11 mouse cellular contexts compared by ENCODE assay signal in genomic region chr9:109122553-109123085, GRCm38 (mm10). TPM values are rescaled to one million over a fixed set of nuclear protein-coding genes. Genes with fewer than 3 reads are reported as not detected.
DNase-seq lines count a peak whose midpoint lies in the region; ATAC-seq lines count a peak whose summit lies in the region.
"Had no signal": no experiment of that assay in that cellular context is flagged by ENCODE, and none has a peak within 500 bp of the region (broad histone marks: within the 10 kb centered on the region; RNA-seq: fewer than 3 reads in every experiment).

No protein-coding gene starts in this region.

- H3K4me1 ChIP-seq in neural tube, embryonic 15.5 days, result peaks cover 6% of the 10 kb centered on the region; the same call in 1 of the 2 replicates
- peaks cover 3% of the 10 kb centered on the region; the same call in 1 of the 2 replicates for H3K4me1 ChIP-seq in limb, embryonic 10.5 days
- H3K4me1 ChIP-seq: stomach, embryonic 15.5 days had no signal

- H3K4me2 ChIP-seq in neural tube, embryonic 15.5 days, result no peak overlapping the region
- H3K4me2 ChIP-seq: heart, embryonic 15.5 days; stomach, embryonic 15.5 days had no signal

- no peaks in the 10 kb centered on the region for H3K27me3 ChIP-seq in neural tube, embryonic 15.5 days (replicated peaks)
- H3K27me3 ChIP-seq in limb, embryonic 10.5 days (ENCODE audit: low read depth, poor library complexity, severe bottlenecking), result no peaks in the 10 kb centered on the region
- H3K27me3 ChIP-seq in splenic B cell, adult 2 months (ENCODE audit: control insufficient read depth, insufficient read depth, low read length, poor library complexity, severe bottlenecking), result no peaks in the 10 kb centered on the region
- H3K27me3 ChIP-seq: heart, embryonic 15.5 days; stomach, embryonic 15.5 days had no signal

- DNase-seq in gastrocnemius, adult 18-20 months (ENCODE audit: low spot score), result peak; percentile 33
- DNase-seq in gastrocnemius, adult 8-10 months (ENCODE audit: low spot score in 2 of 2), result no peak
- DNase-seq in neural tube, embryonic 10.5 days (ENCODE audit: extremely low spot score, low spot score), result no peak
- peak; percentile 42 for DNase-seq in cerebellum, adult 9-10 months
- peak; percentile 35 for DNase-seq in limb, embryonic 10.5 days (ENCODE audit: low spot score)
- peak; percentile 79 for DNase-seq in splenic B cell, adult 2 months (ENCODE audit: low read depth, low spot score)
- DNase-seq in frontal cortex, postnatal 25 days (ENCODE audit: low spot score in 2 of 2), result no peak

- ATAC-seq in neural tube, embryonic 15.5 days (ENCODE audit: low FRiP score), result peak; percentile 21; the same call in 1 of the 2 replicates

- no peaks in the 10 kb centered on the region for H3K9me3 ChIP-seq in neural tube, embryonic 15.5 days (replicated peaks)
- H3K9me3 ChIP-seq in limb, embryonic 10.5 days (replicated peaks), result no peaks in the 10 kb centered on the region
- H3K9me3 ChIP-seq: heart, embryonic 15.5 days; stomach, embryonic 15.5 days had no signal

- H3K27ac ChIP-seq in neural tube, embryonic 15.5 days (replicated peaks), result no peak overlapping the region
- no peak overlapping the region for H3K27ac ChIP-seq in limb, embryonic 10.5 days
- H3K27ac ChIP-seq: heart, embryonic 15.5 days; macrophage; stomach, embryonic 15.5 days had no signal

- H3K4me3 ChIP-seq in neural tube, embryonic 15.5 days (replicated peaks), result no peak overlapping the region
- H3K4me3 ChIP-seq in limb, embryonic 10.5 days, result no peak overlapping the region
- H3K4me3 ChIP-seq: heart, embryonic 15.5 days; stomach, embryonic 15.5 days had no signal

- WGBS in neural tube, embryonic 15.5 days, result 50% methylated on average over 2 of the region's 2 CpGs
- 50% methylated on average over 2 of the region's 2 CpGs for WGBS in limb, embryonic 10.5 days

- no peak overlapping the region for H3K9ac ChIP-seq in neural tube, embryonic 15.5 days (replicated peaks)
- H3K9ac ChIP-seq: heart, embryonic 15.5 days; stomach, embryonic 15.5 days had no signal

- peaks cover 19% of the 10 kb centered on the region for H3K36me3 ChIP-seq in neural tube, embryonic 15.5 days
- H3K36me3 ChIP-seq in limb, embryonic 10.5 days, result peaks cover 24% of the 10 kb centered on the region
- H3K36me3 ChIP-seq in splenic B cell, adult 2 months (ENCODE audit: control insufficient read depth, insufficient read depth, low read length, poor library complexity, severe bottlenecking), result no peaks in the 10 kb centered on the region
- H3K36me3 ChIP-seq: stomach, embryonic 15.5 days had no signal

RNA-seq across cellular contexts. Expression of gene Plxnb1, which starts 27.4 kb away (rescaled TPM):
- 1 to 10 TPM in 1 of 2 experiments, under 1 TPM in 1; 0.68 to 1.4 TPM for total RNA-seq in gastrocnemius, adult 18-20 months (2021)
- under 1 TPM; 0.58 to 0.87 (median 0.74) TPM for total RNA-seq in gastrocnemius, adult 8-10 months (2022)
- 11.6 and 13.7 TPM in 2 replicates for polyA plus RNA-seq in neural tube, embryonic 15.5 days (2015; fragmentation: Nextera tagmentation; extraction: Ambion mirVana)
- polyA plus RNA-seq in limb, embryonic 10.5 days (2016; fragmentation: Nextera tagmentation; extraction: Ambion mirVana), result 18.6 and 23.7 TPM in 2 replicates
- polyA plus RNA-seq: macrophage had no signal

RNA-seq across cellular contexts. Expression of gene Fbxw21, which starts 39.2 kb away (rescaled TPM):
- total RNA-seq in gastrocnemius, adult 18-20 months (2021), result not detected
- not detected for total RNA-seq in gastrocnemius, adult 8-10 months (2022)
- not detected in 2 replicates for polyA plus RNA-seq in neural tube, embryonic 15.5 days (2015; fragmentation: Nextera tagmentation; extraction: Ambion mirVana)
- polyA plus RNA-seq in limb, embryonic 10.5 days (2016; fragmentation: Nextera tagmentation; extraction: Ambion mirVana), result not detected in 2 replicates
- polyA plus RNA-seq: heart, embryonic 15.5 days; macrophage; stomach, embryonic 15.5 days had no signal

RNA-seq across cellular contexts. Expression of gene Tma7, which starts 40.2 kb away (rescaled TPM):
- total RNA-seq in gastrocnemius, adult 18-20 months (2021), result 100 to 1,000 TPM; 325 to 344 TPM
- total RNA-seq in gastrocnemius, adult 8-10 months (2022), result 100 to 1,000 TPM; 297 to 369 (median 354) TPM
- polyA plus RNA-seq in neural tube, embryonic 15.5 days (2015; fragmentation: Nextera tagmentation; extraction: Ambion mirVana), result 678 and 752 TPM in 2 replicates
- 805 and 864 TPM in 2 replicates for polyA plus RNA-seq in limb, embryonic 10.5 days (2016; fragmentation: Nextera tagmentation; extraction: Ambion mirVana)

RNA-seq across cellular contexts. Expression of gene Ccdc51, which starts 40.3 kb away (rescaled TPM):
- total RNA-seq in gastrocnemius, adult 18-20 months (2021), result 1 to 10 TPM; 7.9 to 8.1 TPM
- total RNA-seq in gastrocnemius, adult 8-10 months (2022), result 1 to 10 TPM; 6.7 to 8.6 (median 7.8) TPM
- polyA plus RNA-seq in neural tube, embryonic 15.5 days (2015; fragmentation: Nextera tagmentation; extraction: Ambion mirVana), result 12.2 and 13.7 TPM in 2 replicates
- 13.6 and 14.1 TPM in 2 replicates for polyA plus RNA-seq in limb, embryonic 10.5 days (2016; fragmentation: Nextera tagmentation; extraction: Ambion mirVana)

RNA-seq across cellular contexts. Expression of gene Atrip, which starts 48.7 kb away (rescaled TPM):
- 1 to 10 TPM; 8.9 to 9.2 TPM for total RNA-seq in gastrocnemius, adult 18-20 months (2021)
- 10 to 100 TPM in 3 of 4 experiments, 1 to 10 TPM in 1; 8.7 to 11.5 (median 10.7) TPM for total RNA-seq in gastrocnemius, adult 8-10 months (2022)
- polyA plus RNA-seq in neural tube, embryonic 15.5 days (2015; fragmentation: Nextera tagmentation; extraction: Ambion mirVana), result 32.8 TPM in 2 replicates
- 35.3 and 36.8 TPM in 2 replicates for polyA plus RNA-seq in limb, embryonic 10.5 days (2016; fragmentation: Nextera tagmentation; extraction: Ambion mirVana)

Comparison
In these comparisons a context has a peak if more than half of its experiments do, and no peak if none do; other contexts are left out.
1. DNase-seq: peak in gastrocnemius, adult 18-20 months (single experiment), cerebellum, adult 9-10 months (single experiment), limb, embryonic 10.5 days (single experiment) and splenic B cell, adult 2 months (single experiment); none in gastrocnemius, adult 8-10 months (0 of 2), neural tube, embryonic 10.5 days (single experiment) and frontal cortex, postnatal 25 days (0 of 2).